Mouse (Mus musculus) frontal cortex, postnatal 10 days (tissue): ENCODE data around the gene H3f3a.

ENCODE experiments used
- DNase-seq, 2 experiments: peaks; one replicate each; pipeline ENCODE4 v3.0.0; 2022; ENCODE audit warnings: low spot score in 2 of 2, mixed read lengths in 1 of 2

H3f3a gene

DNA sequence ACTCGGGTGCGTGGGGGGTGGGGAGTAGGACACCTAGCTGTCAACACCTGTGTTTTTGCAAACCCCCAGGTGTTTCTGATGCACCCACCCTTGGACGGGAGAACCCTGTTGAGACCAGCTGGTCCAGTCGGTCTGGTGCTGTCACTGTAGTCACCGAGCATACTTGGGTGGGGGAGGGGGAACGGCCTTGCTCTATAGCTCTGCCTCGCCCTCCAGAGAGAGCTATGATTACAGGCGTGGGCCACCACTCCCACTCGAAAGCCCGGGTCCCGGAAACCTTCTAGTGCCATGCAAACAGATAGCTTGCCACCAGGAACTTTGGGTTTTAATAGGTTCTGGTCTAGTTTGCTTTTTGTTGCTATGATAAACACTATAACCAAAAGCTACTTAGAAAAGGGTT, 51.6 kb downstream of the H3f3a start:
- no peak for DNase-seq

DNA sequence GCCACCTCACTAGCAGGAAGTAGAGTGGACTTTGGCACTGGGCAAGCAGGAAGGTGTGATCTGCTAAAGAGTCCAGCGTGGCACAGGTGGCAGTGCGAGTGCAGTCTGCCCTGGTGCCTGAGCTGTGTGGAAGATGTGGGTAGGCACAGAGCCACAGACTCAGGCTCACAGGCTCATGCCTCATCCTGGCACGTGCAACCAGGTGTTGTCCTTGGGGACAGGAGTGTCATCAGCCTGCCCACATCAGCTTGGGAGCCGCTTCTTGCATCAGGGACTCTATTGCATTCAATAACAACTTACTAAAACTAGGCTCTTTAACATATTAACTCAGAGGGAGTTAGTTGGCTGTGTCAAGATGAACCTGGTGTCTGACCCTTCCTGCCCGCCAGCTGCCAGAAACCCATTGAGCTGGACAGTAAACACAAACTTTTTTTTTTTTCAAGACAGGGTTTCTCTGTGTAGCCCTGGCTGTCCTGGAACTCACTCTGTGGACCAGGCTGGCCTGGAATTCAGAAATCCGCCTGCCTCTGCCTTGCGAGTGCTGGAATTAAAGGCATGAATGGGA, 55.7 kb downstream of the H3f3a start:
- DNase-seq: no peak

DNA sequence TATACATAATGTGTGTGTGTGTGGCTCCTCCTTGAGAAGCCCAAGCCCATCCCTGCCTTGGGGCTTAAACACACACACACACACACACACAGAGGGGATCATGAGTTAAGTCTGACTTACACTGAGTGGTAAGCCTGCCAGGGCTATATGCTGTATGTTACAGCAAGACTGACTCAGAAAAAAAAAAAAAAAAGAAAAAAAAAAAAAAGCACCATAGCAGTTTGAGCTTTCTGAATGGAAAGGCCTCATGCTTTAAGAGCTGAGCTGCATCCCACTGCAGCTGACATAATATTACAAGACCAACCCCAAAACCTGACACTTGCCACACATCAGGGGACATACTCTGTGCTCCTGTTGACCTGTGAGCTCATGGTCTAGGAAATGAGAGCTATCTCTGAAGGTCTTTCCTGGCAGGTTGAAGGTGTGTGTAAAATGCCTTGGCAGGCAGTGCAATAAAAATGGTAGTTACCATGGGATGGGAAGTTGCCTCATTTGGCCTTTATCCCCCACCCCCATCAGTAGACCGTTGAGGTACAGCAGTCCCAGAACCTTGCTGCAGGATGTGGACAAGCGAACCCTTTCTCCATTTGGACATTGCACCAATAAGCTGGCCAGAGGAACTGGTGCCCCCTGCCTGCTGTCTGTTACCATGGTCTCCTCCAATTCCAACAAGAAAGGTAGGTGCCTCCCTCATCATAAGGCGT, 56.3 kb downstream of the H3f3a start:
- DNase-seq: no peak

DNA sequence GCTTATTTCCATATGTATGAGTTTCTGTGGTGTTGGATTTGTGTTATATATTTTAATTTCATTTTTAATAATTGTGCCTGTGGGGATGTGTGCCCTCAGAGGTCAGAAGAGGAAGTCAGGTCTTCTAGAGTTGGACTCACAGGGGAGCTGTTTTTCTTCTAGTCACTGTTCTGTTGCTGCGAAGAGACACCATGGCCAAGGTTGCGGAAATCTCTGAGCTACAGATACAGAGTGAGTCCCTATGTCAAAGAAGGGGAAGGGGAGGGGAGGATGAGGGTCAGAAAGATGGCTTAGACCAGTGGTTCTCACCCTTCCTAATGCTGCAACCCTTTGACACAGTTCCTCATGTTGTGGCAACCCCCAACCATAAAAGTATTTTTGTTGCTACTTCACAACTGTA, 57.0 kb downstream of the H3f3a start:
- no peak for DNase-seq

DNA sequence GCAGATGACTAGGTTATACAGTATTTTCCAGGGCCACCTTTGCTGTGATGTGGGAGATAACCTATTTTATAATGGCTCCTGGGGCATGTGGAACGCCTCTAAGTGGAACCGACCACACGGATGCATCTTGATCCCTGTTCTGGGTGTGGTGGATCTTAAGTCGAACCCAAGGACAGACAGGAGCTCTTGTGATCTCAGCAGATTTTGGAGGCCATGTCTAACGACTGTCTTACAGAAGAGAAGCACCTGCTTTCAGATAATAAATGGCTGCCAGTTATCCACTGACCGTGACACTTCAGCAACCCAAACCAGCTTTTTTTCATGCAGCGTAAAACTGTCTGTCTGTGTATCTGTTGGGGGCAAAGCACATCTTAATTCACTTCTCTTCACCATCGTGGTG, 59.4 kb downstream of the H3f3a start:
- no peak for DNase-seq

DNA sequence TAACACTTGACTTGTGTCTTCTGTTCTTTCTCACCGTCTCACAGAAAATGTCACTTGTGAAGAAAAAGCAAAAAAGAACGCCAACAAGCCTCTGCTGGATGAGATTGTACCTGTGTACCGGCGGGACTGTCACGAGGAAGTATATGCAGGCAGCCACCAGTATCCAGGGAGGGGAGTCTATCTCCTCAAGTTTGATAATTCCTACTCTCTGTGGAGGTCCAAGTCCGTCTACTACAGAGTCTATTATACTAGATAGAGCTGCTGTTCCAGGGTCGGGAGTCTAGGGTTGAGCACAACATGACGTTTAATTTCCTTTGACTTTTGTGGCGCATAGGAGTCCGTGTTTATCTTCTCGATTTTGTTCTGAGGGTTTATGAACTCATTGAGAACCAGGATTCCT, 61.6 kb downstream of the H3f3a start:
- no peak for DNase-seq
